ENCODE assay signal across 11 mouse cellular contexts in the genomic region with DNA sequence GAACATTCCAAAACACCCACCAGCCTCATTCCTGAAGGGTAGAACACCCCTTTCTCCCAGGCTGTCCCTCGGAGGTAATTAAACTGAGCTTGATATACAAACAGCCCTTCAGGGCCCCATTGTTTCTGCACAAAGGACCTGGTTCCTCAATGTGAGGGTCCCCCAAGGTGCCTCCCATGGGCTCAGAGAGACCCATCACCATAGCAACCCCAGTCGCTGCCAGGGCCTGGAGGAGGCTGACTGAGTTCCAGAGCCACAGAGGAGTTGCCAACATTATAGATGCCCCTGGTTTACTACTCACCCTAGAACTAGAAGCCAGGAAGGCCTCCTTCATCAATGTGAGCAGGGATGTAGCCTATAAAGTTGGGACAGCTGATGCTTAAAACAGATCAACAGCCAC. TPM values are rescaled to one million over a fixed set of nuclear protein-coding genes. Genes with fewer than 3 reads are reported as not detected.
A peak's percentile ranks its signal among the peaks of the same experiment; 100 is the strongest.
DNase-seq lines count a peak whose midpoint lies in the region; ATAC-seq lines count a peak whose summit lies in the region.
"Had no signal": no experiment of that assay in that cellular context is flagged by ENCODE, and none has a peak within 500 bp of the region (broad histone marks: within the 10 kb centered on the region; RNA-seq: fewer than 3 reads in every experiment).

No protein-coding gene starts in this region.

- no peaks in the 10 kb centered on the region for H3K9me3 ChIP-seq in forebrain, embryonic 12.5 days
- no peaks in the 10 kb centered on the region for H3K9me3 ChIP-seq in hindbrain, embryonic 16.5 days (ENCODE audit: control insufficient read depth, low read length)
- H3K9me3 ChIP-seq in neural tube, embryonic 12.5 days = peaks cover 3% of the 10 kb centered on the region; the same call in 1 of the 2 replicates

- peaks cover 6% of the 10 kb centered on the region; the same call in 1 of the 2 replicates for H3K36me3 ChIP-seq in forebrain, embryonic 12.5 days (replicated peaks)
- no peaks in the 10 kb centered on the region for H3K36me3 ChIP-seq in hindbrain, embryonic 16.5 days (ENCODE audit: control insufficient read depth, insufficient read depth, low read length)
- no peaks in the 10 kb centered on the region for H3K36me3 ChIP-seq in neural tube, embryonic 12.5 days

- peaks cover 30% of the 10 kb centered on the region for H3K4me1 ChIP-seq in forebrain, embryonic 12.5 days
- peaks cover 8% of the 10 kb centered on the region for H3K4me1 ChIP-seq in hindbrain, embryonic 16.5 days (ENCODE audit: control insufficient read depth, insufficient read depth, low read depth, low read length)
- H3K4me1 ChIP-seq in neural tube, embryonic 12.5 days = peaks cover 19% of the 10 kb centered on the region

- no peaks in the 10 kb centered on the region; the same call in 1 of the 2 replicates for H3K27me3 ChIP-seq in forebrain, embryonic 12.5 days
- no peaks in the 10 kb centered on the region for H3K27me3 ChIP-seq in hindbrain, embryonic 16.5 days (replicated peaks; ENCODE audit: control insufficient read depth, insufficient read depth, low read length)
- H3K27me3 ChIP-seq in neural tube, embryonic 12.5 days (replicated peaks) = 0 out of 2 replicates have a peak, but pooled peaks cover 3% of the 10 kb centered on the region

- no peak overlapping the region for H3K9ac ChIP-seq in forebrain, embryonic 12.5 days
- H3K9ac ChIP-seq in hindbrain, embryonic 16.5 days (ENCODE audit: low read depth, low read length) = no peak overlapping the region
- H3K9ac ChIP-seq in neural tube, embryonic 12.5 days = no peak overlapping the region

- peak overlapping the region; percentile 24 for H3K4me2 ChIP-seq in forebrain, embryonic 12.5 days
- H3K4me2 ChIP-seq in hindbrain, embryonic 16.5 days (ENCODE audit: low read length) = no peak overlapping the region
- 0 out of 2 replicates have a peak overlapping the region, but pooled peaks have one; percentile 9 for H3K4me2 ChIP-seq in neural tube, embryonic 12.5 days (replicated peaks)

- no peak overlapping the region for H3K4me3 ChIP-seq in forebrain, embryonic 12.5 days (replicated peaks)
- H3K4me3 ChIP-seq in hindbrain, embryonic 16.5 days (ENCODE audit: low read length) = no peak overlapping the region
- H3K4me3 ChIP-seq in neural tube, embryonic 12.5 days = no peak overlapping the region

- peak; percentile 40 to 55 for DNase-seq in cerebellum, postnatal 10 days
- no peak for DNase-seq in cerebellum, postnatal 36 days
- no peak for DNase-seq in spleen, postnatal 4 days (ENCODE audit: low spot score in 2 of 2)
- no peak for DNase-seq in right cerebral cortex, postnatal 36 days (ENCODE audit: low spot score in 2 of 2)
- no peak for DNase-seq in cerebellum, adult 18-20 months
- DNase-seq: adrenal gland, postnatal 25 days; liver had no signal

- peak; percentile 67; the same call in 1 of the 2 replicates for ATAC-seq in forebrain, embryonic 12.5 days (ENCODE audit: low FRiP score)
- peak; percentile 62; the same call in 1 of the 2 replicates for ATAC-seq in hindbrain, embryonic 16.5 days
- peak; percentile 69; the same call in 1 of the 2 replicates for ATAC-seq in neural tube, embryonic 12.5 days (ENCODE audit: low FRiP score, low read depth)
- ATAC-seq: intestine, postnatal 0 days had no signal

- peak overlapping the region; percentile 61; the same call in 1 of the 2 replicates for H3K27ac ChIP-seq in forebrain, embryonic 12.5 days
- no peak overlapping the region for H3K27ac ChIP-seq in hindbrain, embryonic 16.5 days (ENCODE audit: low read depth, low read length)
- no peak overlapping the region for H3K27ac ChIP-seq in neural tube, embryonic 12.5 days

- 3% methylated on average over 2 of the region's 2 CpGs for WGBS in forebrain, embryonic 12.5 days
- WGBS in hindbrain, embryonic 16.5 days = 21% methylated on average over 2 of the region's 2 CpGs
- 8% methylated on average over 2 of the region's 2 CpGs for WGBS in neural tube, embryonic 12.5 days

RNA-seq across cellular contexts. Expression of a gene that starts 20.4 kb away (rescaled TPM):
- 7.3 and 7.9 TPM in 2 replicates for polyA plus RNA-seq in forebrain, embryonic 12.5 days (2016; fragmentation: Nextera tagmentation; extraction: Ambion mirVana)
- polyA plus RNA-seq in hindbrain, embryonic 16.5 days (2015; fragmentation: Nextera tagmentation; extraction: Ambion mirVana) = 0.76 and 1.2 TPM in 2 replicates
- 3.6 TPM in 2 replicates for polyA plus RNA-seq in neural tube, embryonic 12.5 days (2016; fragmentation: Nextera tagmentation; extraction: Ambion mirVana)

RNA-seq across cellular contexts. Expression of a gene that starts 44.4 kb away (rescaled TPM):
- 33.4 and 36.6 TPM in 2 replicates for polyA plus RNA-seq in forebrain, embryonic 12.5 days (2016; fragmentation: Nextera tagmentation; extraction: Ambion mirVana)
- 18.4 and 30.4 TPM in 2 replicates for polyA plus RNA-seq in hindbrain, embryonic 16.5 days (2015; fragmentation: Nextera tagmentation; extraction: Ambion mirVana)
- polyA plus RNA-seq in neural tube, embryonic 12.5 days (2016; fragmentation: Nextera tagmentation; extraction: Ambion mirVana) = 29.9 and 33.3 TPM in 2 replicates

Comparison
In these comparisons a context has a peak if more than half of its experiments do, and no peak if none do; other contexts are left out.
1. DNase-seq: peak in cerebellum, postnatal 10 days (2 of 2); none in cerebellum, postnatal 36 days (0 of 2), spleen, postnatal 4 days (0 of 2), right cerebral cortex, postnatal 36 days (0 of 2) and cerebellum, adult 18-20 months (0 of 2).
2. Peak in every context shown above with its lines, with median percentiles within 50 percentile points of each other: ATAC-seq.